Mouse (Mus musculus): ENCODE results near the gene Btbd35f7. TPM values are rescaled to one million over a fixed set of nuclear protein-coding genes. Genes with fewer than 3 reads are reported as not detected.
"Not testable (repeated sequence)": the region's sequence is repeated elsewhere in the genome, so short reads cannot be mapped to it uniquely, and the experiment has no call there.

Btbd35f7 gene
- polyA plus RNA-seq (2015; fragmentation: Nextera tagmentation; extraction: Ambion mirVana) = not detected in 2 replicates

GRCm38 (mm10) chrX:5668767-5669166 is at the start of gene Btbd35f7:
TSS of gene Btbd35f7 (plus strand) at chrX:5669067.
- not testable (repeated sequence) for ATAC-seq (ENCODE audit: low read depth); H3K27ac ChIP-seq (ENCODE audit: low read length); H3K4me2 ChIP-seq (ENCODE audit: low read depth, low read length); H3K9me3 ChIP-seq (ENCODE audit: control insufficient read depth, low read length); H3K36me3 ChIP-seq (ENCODE audit: control insufficient read depth, insufficient read depth, low read length); H3K4me3 ChIP-seq (ENCODE audit: low read length); H3K27me3 ChIP-seq (ENCODE audit: control insufficient read depth, insufficient read depth, low read depth, low read length); H3K4me1 ChIP-seq (replicated peaks; ENCODE audit: control insufficient read depth, insufficient read depth, low read length); H3K9ac ChIP-seq (ENCODE audit: low read length)
- no CpG with 5 or more reads among the region's 2 CpGs for WGBS

Other genes starting within 250 kb of the Btbd35f7 start
- gene Mycs, start 199.8 kb upstream of the Btbd35f7 start, polyA plus RNA-seq (2015; fragmentation: Nextera tagmentation; extraction: Ambion mirVana) = not detected in 2 replicates